Mouse (Mus musculus): ENCODE data around the gene Klhl8. TPM values are rescaled to one million over a fixed set of nuclear protein-coding genes. Genes with fewer than 3 reads are reported as not detected.

The Klhl8 gene
- total RNA-seq, 1 experiment from 2014 or later: 2.1 TPM

DNA sequence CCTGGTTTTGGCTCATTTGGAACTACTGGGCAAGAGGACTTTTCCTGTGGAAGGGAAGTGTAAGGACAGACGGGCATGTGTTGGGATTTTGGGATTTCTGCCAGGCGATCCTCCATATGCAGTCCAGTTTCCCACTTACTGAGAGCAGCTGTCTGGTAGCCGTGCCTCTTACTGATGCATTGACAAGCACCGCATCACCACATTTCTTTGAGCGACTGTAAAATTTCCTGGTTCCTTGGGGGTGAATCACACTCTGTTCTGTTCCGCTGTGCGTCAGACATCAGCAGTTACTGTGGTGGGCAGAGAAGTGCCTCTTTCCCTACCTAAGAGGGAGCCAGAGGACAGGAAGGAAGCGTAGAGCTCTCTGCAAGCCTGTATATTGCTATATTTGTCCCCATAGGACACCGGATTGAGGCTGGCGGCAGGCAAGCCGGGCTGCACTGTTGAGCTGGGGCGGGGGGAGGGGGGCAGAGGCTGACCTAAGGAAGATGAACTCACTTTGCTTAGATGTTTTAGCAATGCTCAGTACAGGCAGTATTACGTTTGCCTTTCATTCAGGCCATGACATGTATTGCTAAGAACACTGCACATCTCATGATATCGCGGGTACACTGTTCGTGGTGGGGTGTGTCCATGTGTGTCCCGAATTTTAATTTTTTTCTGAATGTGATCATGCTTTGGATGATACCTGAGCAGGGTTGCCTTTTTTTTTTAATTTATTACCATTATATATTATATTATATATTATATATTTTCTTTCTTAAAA is 56.8 kb downstream of the Klhl8 start:
- ATAC-seq (ENCODE audit: extremely low read depth, insufficient number of reproducible peaks, low FRiP score, poor library complexity, severe bottlenecking): no peak

DNA sequence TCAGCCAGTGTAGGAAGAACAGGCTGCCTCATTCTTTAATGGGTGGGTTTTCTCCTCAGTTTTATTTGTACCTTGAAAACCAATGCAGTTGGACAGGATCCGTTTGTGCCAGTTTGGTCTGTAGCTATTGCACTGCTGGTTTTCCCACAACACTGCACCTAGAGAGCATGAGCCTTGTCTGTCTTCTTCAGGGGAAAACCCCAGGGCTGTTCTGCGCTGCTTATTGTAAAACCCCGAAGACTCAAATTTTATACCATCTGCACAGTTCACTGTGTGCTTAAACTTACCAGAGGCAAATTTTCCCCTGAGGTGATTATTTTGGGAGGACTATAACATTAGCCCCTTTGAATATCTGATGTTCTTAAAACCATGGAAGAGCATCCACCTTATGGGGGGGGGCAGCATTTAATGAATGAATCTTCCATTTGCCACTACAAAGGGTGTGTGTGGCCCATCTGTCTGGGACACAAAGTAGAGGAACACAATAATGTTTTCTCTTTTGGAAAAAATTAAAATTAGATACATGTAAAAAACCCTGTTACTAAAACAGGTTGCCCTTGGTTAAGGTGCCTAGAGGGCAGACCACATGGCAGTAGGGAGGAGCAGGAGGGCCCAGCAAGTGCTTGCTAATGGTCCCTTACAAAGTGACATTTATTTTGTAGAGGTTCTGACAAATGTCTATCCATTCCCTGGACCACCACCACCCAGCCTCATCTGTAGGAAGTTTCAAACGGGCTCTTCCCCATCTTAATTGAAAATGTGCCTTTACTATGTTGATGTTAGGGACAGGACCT is 58.1 kb downstream of the Klhl8 start:
- no peak for ATAC-seq (ENCODE audit: extremely low read depth, insufficient number of reproducible peaks, low FRiP score, poor library complexity, severe bottlenecking)

DNA sequence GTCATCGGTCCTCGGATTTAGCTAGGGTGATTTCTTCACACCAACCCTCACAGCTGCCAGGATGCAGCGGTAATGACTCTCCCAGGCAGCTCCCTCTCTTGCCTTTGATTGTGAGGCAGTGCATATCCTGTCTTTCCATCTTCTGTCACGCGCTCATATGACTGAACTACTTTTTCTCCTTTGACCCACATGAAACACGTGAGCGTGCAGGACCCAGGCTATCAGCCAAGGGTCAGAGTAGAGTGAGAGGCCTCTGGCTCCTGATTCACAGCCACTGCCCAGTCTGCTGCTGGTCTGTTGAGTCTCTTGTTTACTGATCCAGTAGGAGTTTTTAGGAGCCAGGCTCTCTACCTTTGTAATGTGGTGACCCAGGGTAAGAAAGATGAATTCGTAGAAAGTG is 62.5 kb downstream of the Klhl8 start:
- ATAC-seq (ENCODE audit: extremely low read depth, insufficient number of reproducible peaks, low FRiP score, poor library complexity, severe bottlenecking): no peak

DNA sequence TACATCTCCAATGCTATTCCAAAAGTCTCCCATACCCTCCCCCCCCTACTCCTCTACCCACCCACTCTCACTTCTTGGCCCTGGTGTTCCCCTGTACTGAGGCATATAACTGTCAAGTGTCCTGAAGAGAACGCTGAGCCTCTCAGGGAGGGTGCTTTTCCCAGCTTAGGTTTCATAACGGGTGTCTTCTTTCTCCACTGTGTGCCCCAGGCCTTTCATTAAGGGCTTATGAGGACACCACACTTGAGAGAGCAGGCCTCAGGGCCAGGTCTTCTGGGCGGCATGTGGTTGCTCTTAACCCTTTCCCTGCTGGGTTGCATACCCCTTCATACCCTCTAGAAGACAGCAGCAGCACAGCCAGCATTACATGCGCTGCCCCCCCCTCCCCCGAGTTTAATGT is 64.5 kb downstream of the Klhl8 start:
- no peak for ATAC-seq (ENCODE audit: extremely low read depth, insufficient number of reproducible peaks, low FRiP score, poor library complexity, severe bottlenecking)

DNA sequence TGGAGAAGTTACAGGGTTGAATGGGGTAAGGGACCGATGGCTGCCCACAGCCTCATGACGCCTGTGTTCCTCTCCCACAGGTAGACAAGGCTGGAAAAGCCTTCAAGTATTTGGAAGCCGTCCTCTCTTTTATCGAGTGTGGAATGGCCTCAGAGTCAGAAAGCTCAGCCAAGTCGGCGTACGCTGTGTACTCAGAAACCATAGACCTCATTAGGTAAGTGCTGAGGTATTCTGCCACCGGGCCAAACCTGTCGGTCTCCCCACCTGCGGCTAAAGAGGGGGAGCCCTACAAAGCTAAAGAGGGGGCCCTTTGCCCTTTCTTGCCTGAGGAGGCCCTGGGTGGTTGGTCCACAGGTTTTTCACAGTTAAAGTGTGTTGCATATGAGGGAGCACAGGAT is 64.9 kb downstream of the Klhl8 start:
- no peak for ATAC-seq (ENCODE audit: extremely low read depth, insufficient number of reproducible peaks, low FRiP score, poor library complexity, severe bottlenecking)

DNA sequence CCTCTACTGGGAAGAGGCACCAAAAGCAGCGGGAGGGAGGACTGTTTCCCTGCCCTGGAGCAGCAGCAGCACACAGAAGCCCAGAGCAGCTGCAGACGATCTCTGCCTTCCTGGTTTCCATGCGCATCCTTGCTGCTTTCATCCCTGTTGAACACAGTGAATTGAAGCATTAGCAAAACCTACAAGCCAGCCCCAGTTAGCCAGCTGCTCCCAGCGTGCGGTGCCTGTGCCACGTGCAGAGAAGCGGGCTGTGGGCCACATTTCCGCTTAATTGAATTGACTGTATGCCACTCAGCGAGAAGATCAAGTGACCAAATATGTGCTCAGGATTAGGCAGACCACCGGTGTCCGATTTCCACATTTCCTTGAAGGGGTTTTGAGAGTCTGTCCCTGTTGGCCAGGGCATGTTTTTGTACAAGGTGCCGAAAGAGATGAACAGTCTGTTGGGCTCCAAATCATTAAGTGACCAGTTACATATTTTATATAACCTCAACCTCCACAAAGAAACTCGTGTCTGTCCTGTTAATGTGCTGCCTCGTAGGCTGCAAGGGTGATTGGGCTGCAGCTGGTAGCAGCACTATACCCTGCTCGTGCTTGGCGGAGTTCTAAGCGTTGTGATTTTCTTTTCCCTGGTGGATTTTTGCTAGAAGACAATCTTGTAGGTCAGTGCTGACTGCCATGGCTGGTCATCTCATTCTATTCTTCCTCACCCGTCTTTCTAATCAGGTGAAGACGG is 65.5 kb downstream of the Klhl8 start:
- ATAC-seq (ENCODE audit: extremely low read depth, insufficient number of reproducible peaks, low FRiP score, poor library complexity, severe bottlenecking): no peak

DNA sequence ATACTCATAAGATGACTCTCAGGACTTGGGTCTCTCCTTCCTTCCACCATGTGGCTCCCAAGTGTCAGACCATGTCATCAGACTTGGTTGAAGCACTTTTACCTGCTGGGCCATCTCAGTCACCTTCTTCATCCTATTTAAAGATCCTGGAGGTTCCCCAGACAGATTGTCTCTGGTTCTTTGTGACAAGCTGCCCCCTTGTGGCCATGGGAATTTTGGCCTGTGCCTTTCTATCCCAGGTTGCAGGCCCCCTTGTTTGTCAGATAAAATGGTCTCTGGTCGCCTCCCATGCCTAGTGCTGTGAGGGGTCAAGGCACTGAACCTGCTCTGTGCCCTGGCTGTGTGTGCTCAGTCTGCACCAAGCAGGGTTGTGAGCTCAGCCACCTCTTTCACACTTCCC is 67.1 kb downstream of the Klhl8 start:
- no peak for ATAC-seq (ENCODE audit: extremely low read depth, insufficient number of reproducible peaks, low FRiP score, poor library complexity, severe bottlenecking)

DNA sequence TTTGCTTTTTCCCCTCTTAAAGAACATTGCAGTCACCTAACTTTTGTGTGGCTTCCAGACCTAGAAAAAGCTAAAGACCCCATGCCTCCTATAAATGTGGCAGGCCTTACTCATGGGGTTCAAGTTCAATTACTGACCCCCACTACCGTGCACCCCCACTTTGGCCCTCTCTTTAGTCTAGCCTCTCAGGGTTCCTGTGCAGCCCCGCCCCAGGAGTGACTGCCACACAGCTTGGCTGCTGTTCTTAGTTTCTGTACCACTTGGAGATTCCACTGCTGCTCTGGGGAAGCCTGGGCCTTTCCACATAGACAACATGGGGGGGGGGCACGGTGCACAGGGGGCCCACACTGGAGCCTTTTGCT is 71.8 kb downstream of the Klhl8 start:
- ATAC-seq (ENCODE audit: extremely low read depth, insufficient number of reproducible peaks, low FRiP score, poor library complexity, severe bottlenecking): no peak

DNA sequence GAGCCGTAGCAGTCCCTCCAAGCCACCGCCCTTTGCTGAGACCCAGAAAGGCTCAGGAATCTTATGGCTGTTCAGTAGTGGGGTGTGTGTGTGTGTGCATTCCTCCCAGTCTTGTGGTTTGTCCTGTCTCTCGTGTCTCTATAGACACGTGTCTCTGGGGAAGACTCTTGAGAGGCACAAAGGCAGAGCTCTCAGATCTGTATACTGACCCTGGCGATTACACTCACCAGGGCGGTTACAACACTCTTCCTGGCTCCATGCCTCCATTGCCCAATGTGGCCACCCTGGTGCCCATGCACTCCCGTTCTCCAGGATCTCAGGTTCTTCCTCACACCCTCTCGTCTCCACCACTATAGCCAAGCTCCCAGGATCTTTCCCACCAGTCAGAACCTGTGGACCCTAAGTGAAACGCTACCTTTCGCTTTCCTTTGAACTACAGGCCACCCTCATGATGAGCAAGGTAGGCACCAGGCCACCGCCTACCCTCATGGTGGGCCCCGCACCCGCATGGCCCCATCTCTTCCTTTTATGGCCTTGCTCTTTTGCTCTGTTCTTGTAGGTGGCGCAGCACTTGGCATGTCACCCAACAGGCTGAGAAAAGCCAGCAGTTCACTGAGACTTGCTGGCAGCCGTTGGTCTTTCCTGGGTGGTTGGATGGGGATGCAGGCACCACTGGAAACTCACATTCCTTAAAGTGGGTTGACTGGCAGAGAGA is 72.4 kb downstream of the Klhl8 start:
- ATAC-seq (ENCODE audit: extremely low read depth, insufficient number of reproducible peaks, low FRiP score, poor library complexity, severe bottlenecking): no peak

DNA sequence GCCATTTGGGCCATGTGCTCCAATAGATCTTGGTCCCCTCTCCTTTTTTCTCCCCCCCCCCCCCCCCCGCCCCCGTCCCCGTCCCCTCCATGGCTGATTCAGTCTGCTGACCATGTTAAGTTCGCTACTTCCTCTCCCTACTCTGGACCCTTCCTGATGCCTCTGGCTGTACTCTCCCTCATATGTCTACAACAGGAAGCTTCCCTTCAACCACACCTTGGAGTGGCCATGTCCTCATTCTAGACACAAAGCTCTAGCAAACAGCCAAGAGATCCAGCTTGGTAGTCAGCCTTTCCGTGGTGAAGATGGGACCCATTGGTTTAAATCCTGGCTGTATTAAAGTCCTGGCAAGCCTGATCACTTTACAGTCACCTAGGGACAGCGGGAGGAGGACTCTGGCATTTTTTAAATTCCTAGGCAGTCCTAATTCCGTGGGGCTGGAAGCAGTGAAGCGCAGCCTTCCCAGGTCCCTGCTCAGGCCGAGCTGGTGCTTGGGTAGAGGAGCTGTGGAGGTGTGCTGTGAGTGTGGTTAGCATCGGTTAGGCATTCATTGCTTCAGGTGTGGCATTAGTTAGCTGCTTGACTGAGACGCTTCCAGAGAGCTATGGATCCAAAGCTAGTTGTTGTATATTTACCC is 74.8 kb downstream of the Klhl8 start:
- no peak for ATAC-seq (ENCODE audit: extremely low read depth, insufficient number of reproducible peaks, low FRiP score, poor library complexity, severe bottlenecking)

DNA sequence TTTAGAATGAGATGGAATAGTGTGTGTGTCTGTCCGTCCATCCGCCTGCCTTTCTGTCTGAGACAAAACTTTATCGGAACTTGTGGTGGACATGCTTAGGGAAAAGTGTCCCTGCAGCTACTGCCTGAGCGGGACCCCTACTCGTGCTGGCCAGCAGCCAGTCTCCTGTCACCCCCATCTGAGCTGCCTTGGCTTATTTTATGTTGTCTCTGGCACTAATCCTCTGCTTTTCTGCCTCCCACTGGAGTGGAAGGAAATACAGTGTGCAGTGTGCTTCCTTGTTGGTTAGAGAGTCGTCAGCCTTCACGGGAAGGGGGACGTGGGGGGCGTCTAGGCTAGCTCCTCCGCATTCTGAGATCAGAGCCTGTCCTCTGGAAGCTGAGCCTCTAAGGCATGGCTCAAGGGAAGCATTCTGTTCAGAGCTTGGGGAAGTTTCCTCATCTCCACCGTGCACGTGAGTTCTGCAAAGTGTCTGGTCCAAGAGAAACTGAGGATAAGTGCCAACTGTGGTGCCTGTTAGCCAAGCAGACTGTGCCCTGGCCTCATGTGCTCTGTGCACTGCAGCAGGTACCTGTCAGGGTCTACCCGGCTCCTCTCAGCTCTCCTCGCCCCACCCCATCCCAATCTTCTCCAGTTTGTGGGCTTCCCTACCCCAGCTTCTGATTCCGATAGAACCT is 75.5 kb downstream of the Klhl8 start:
- ATAC-seq (ENCODE audit: extremely low read depth, insufficient number of reproducible peaks, low FRiP score, poor library complexity, severe bottlenecking): no peak

DNA sequence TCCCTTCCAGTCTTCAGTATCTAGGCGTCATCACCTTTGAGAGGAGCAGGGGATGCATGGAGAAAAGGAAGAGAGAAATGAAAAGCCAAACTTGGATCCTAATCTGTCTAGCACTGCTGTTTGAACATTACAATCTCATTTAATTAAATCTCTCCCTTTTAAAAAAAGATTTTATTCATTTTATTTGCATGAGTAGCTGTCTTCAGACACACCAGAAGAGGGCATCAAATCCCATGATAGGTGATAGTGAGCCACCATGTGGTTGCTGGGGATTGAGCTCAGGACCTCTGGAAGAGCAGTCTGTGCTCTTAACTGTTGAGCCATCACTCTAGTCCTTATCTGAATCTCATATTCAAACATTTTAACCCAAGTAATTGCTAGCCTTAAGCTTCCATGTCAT is 80.2 kb downstream of the Klhl8 start:
- no peak for ATAC-seq (ENCODE audit: extremely low read depth, insufficient number of reproducible peaks, low FRiP score, poor library complexity, severe bottlenecking)

DNA sequence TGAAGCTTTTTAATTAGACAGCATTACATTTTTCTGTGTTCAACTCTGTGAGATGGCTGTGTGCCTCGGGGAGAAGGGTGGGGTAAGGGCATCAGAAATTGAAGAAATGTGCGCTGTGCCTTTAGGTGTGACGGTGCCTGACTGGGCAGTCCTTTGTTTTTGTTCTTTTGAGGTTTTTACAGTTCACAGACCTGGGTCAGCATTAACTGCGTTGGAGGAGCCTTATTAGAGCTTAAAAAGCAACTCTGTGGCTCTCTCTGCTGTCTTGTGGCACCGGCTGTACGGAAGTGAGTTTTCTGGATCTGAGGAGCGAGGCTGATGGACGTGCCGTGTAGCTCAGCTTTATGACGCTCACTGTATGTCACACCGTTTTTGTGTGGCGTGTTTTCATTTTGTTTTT is 81.9 kb downstream of the Klhl8 start:
- no peak for ATAC-seq (ENCODE audit: extremely low read depth, insufficient number of reproducible peaks, low FRiP score, poor library complexity, severe bottlenecking)

DNA sequence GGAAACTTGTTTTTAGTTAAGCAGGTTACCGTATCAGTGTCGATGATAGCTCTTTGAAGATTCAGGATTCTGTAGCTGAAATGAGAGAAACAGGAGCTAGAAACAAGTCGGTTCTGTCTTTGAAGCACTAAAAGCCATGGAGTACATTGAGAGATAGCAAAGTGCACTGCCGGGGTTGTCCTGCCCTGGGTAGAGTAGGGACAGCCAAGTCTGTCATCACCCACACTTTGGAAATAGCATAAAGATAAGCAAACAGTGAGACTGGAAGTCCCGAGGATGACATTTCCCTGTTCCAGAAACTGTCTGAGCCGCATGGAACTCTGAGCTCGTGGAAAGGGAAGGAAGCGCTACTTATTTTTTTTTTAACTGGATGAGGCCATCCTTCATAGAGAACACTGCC is 82.3 kb downstream of the Klhl8 start:
- no peak for ATAC-seq (ENCODE audit: extremely low read depth, insufficient number of reproducible peaks, low FRiP score, poor library complexity, severe bottlenecking)

DNA sequence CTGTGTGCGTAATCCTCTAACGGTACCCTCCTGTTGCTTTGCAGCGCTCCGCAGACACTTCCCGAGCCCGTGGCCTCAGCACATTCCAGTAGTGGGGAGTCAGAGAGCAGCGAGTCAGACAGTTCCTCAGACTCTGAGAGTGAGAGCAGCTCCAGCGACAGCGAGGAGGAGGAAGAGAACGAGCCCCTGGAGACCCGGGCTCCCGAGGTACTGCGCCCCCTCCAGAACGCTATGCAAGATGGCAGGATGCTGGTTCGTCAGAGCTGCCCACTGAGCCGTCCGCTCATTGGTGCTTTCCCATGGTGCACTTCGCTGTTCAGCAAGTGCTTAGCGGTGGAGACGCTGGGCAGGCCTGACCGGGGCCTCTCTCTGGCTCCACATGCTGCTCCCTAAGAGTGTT is 82.8 kb downstream of the Klhl8 start:
- no peak for ATAC-seq (ENCODE audit: extremely low read depth, insufficient number of reproducible peaks, low FRiP score, poor library complexity, severe bottlenecking)

DNA sequence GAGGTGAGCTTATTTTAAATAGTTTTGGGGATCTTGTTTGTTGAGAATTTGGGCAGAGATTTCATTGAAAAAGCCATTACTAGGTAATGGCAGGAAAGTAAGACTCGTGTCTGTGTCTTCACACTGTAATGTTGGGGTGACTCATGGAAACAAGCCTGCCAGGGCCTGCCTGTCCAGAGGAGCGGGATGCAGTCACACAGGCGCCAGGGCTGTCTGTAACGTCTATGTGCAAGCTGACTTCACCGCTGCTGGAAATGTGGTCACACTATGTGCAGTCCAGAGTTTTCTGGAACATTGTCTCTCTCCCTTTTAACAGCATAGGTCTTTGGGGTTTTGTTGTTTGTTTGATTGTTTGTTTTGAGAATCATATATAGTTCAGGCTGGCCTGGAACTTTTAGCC is 88.1 kb downstream of the Klhl8 start:
- ATAC-seq (ENCODE audit: extremely low read depth, insufficient number of reproducible peaks, low FRiP score, poor library complexity, severe bottlenecking): no peak

DNA sequence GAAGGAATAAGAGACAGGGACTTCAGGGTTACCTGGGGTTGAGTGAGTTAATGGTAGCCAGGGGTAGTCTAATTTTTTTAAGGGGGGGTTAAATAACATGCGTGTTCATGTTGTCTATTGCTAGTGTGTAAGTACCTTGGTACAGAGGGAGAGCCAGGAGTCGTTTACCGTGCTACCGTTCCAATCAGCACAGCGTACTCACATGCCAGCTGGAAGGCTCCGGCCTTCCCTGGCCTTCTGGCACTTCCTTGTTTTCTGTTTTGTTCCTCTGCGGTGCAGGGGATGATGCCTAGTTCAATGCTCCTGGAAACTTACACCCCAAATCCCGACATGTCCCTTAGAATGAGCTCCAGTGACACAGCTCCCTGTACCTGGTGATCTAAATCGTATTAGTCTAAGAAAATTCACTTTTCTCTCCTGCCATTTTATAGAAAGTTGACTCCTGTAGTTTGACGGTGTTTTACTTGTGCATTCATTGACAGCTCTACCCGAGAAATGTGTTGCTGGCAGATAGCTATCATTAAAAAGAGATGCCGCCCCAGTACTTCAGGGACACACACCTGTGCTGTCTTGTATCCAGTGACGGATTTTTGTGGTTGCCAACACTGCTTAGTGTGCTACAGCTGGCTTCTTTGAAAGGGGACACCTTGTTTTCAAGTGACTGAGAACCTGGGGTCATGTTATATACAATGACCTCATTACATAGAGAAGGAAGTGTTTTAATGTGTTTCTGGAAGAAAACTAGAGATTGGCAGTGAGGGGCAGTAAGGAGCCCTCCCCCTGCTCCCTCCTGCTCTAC is 89.4 kb downstream of the Klhl8 start:
- no peak for ATAC-seq (ENCODE audit: extremely low read depth, insufficient number of reproducible peaks, low FRiP score, poor library complexity, severe bottlenecking)

DNA sequence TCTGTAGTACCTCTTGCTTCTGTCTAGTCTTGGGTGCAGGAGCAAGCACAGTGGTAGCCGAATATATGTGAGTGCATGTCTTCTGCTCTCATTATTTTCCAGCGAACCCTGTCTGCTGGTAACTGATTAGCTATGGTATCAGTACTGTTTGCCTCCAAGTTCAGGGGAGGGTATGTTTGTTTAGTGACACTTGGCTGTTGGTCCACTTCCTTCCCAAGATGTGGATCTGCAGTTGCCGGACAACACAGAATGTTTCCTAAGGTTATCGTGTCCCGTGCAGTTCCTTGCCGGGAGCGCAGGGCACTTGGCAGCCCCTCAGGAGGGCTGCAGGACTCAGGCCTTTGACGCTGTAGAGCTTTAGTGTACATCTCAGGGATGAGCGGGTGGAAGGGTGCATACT is 90.0 kb downstream of the Klhl8 start:
- ATAC-seq (ENCODE audit: extremely low read depth, insufficient number of reproducible peaks, low FRiP score, poor library complexity, severe bottlenecking): no peak
